Mouse (Mus musculus) liver, embryonic 12.5 days (tissue): Measurements from ENCODE around the gene Qrfp. TPM values are rescaled to one million over a fixed set of nuclear protein-coding genes. Genes with fewer than 3 reads are reported as not detected.

Experiments used
- ATAC-seq: fragments of 200-750 bp; cut with Nextera tagmentation; 2 replicates; pipeline ENCODE4 v1.8.0; 2017; ENCODE audit warnings: moderate number of reproducible peaks, mild to moderate bottlenecking, moderate library complexity
- H3K27ac ChIP-seq: fragments of 300-500 bp; sonication (generic); 2 replicates; pipeline ENCODE4 v1.5.1; 2016; ENCODE audit warnings: mild to moderate bottlenecking
- H3K27me3 ChIP-seq: fragments of 300-500 bp; sonication (generic); replicated peaks from 2 replicates; pipeline ENCODE4 v1.6.1; 2016; ENCODE audit warnings: mild to moderate bottlenecking, moderate library complexity
- H3K36me3 ChIP-seq: fragments of 300-500 bp; sonication (generic); 2 replicates; pipeline ENCODE4 v1.6.1; 2016; ENCODE audit warnings: mild to moderate bottlenecking, moderate library complexity
- H3K4me1 ChIP-seq: fragments of 300-500 bp; sonication (generic); 2 replicates; pipeline ENCODE4 v1.6.1; 2016
- H3K4me2 ChIP-seq: fragments of 300-500 bp; sonication (generic); 2 replicates; pipeline ENCODE4 v1.6.1; 2016; ENCODE audit warnings: mild to moderate bottlenecking, moderate library complexity
- H3K4me3 ChIP-seq: fragments of 300-500 bp; sonication (generic); 2 replicates; pipeline ENCODE4 v1.5.1; 2016; ENCODE audit warnings: mild to moderate bottlenecking, moderate library complexity
- H3K9ac ChIP-seq: fragments of 300-500 bp; sonication (generic); 2 replicates; pipeline ENCODE4 v1.6.1; 2016; ENCODE audit warnings: mild to moderate bottlenecking, moderate library complexity
- H3K9me3 ChIP-seq: fragments of 300-500 bp; sonication (generic); replicated peaks from 2 replicates; pipeline ENCODE4 v1.6.1; 2016; ENCODE audit warnings: mild to moderate bottlenecking, moderate library complexity
- WGBS: fragments of 180-500 bp; shearing (Covaris S2); methylation state at CpG from one replicate; pipeline ENCODE4 v1.1.7; 2016; ENCODE audit not compliant: insufficient replicate concordance; 5-methylcytosine and 5-hydroxymethylcytosine counted together
- polyA plus RNA-seq: library from polyadenylated mRNA; unstranded; fragments of >200 nt; fragmentation: Nextera tagmentation; extraction: Ambion mirVana; gene quantifications from 2 replicates; pipeline ENCODE4 v1.2.1, GENCODE M21; 2016

The Qrfp gene
- polyA plus RNA-seq, 1 experiment from 2014 or later: 0.04 TPM

DNA sequence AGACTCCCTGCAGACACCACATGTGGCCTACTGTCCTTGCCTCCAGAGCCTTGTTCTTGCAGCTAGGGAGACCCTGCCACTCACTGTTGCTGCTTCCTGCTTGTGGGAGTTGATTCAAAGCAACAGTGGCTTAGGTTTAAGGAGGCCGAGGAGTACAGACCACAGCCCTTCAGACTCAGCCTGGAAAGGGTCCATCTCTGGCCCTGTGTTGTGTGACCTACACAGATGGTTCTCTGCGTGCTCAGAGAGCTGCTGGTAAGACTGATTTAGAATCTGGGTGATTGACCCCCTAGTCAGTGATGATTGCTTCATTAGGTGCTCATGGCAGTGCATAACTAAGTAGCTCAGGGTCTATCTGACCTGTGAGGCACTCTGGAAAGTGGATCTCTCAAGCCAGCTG lies 21.2 kb downstream of the Qrfp start:
- no peaks in the 10 kb centered on the region for H3K9me3 ChIP-seq
- no peak overlapping the region for H3K4me3 ChIP-seq
- H3K9ac ChIP-seq: no peak overlapping the region
- no peak for ATAC-seq
- H3K4me1 ChIP-seq: no peaks in the 10 kb centered on the region
- H3K36me3 ChIP-seq: peaks cover 94% of the 10 kb centered on the region
- H3K4me2 ChIP-seq: no peak overlapping the region
- 89% methylated on average over 2 of the region's 2 CpGs for WGBS
- H3K27me3 ChIP-seq: no peaks in the 10 kb centered on the region
- H3K27ac ChIP-seq: no peak overlapping the region

GRCm38 (mm10) chr2:31788227-31788626 lies 22.2 kb downstream of the Qrfp start:
- H3K9me3 ChIP-seq: no peaks in the 10 kb centered on the region
- no peak overlapping the region for H3K27ac ChIP-seq
- H3K4me3 ChIP-seq: no peak overlapping the region
- WGBS: 80% methylated on average over 3 of the region's 3 CpGs
- no peaks in the 10 kb centered on the region for H3K27me3 ChIP-seq
- H3K4me2 ChIP-seq: no peak overlapping the region
- ATAC-seq: no peak
- H3K4me1 ChIP-seq: no peaks in the 10 kb centered on the region
- H3K9ac ChIP-seq: no peak overlapping the region
- peaks cover 94% of the 10 kb centered on the region for H3K36me3 ChIP-seq

DNA sequence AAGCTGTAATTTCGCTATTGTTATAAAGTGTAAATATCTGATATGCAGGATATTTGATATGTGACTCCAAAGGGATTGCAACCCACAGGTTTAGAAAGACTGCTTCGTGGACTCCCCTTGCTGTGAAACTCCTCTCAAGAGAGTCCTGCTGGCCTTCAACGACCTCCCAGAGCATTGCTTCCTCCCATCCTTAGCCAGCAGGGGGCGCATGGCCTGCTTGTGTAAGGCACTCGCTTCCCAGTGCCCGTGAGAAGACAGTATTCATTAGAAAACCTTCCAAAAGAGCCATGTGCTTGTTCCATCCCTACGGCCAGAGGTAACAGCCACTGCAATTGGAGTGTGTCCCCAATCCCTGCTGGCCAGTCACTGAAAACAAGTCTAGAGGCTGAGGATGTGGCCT lies 23.4 kb downstream of the Qrfp start:
- 20% methylated on average over 7 of the region's 7 CpGs for WGBS
- H3K9me3 ChIP-seq: no peaks in the 10 kb centered on the region
- no peaks in the 10 kb centered on the region for H3K27me3 ChIP-seq
- H3K4me2 ChIP-seq: no peak overlapping the region
- H3K4me1 ChIP-seq: no peaks in the 10 kb centered on the region
- H3K27ac ChIP-seq: no peak overlapping the region
- ATAC-seq: no peak
- peaks cover 93% of the 10 kb centered on the region for H3K36me3 ChIP-seq
- no peak overlapping the region for H3K4me3 ChIP-seq
- no peak overlapping the region for H3K9ac ChIP-seq

DNA sequence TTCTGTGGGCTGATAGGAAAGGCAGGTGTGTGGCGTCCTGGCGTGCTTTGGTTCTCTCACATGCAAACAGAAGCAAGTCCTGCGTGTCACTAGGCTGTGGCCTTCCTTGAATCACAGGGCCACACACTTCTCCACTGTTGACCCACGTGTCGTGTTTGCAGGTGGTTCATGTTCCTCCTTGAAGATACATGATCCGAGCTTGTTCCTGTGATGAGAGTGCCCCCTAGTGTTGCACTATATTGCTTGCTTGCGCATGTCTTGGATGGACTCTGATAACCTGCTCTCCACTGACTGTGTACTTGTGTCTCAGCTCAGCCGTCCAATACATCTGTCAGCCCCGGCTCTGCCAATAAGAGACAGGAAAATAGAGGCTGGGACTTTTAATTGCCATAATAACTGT lies 25.3 kb downstream of the Qrfp start:
- Histone ChIP-seq H3K9me3 (no peaks in the 10 kb centered on the region), H3K4me3 (no peak overlapping the region), H3K4me2 (no peak overlapping the region), H3K27ac (no peak overlapping the region), H3K9ac (no peak overlapping the region), H3K36me3 (peaks cover 93% of the 10 kb centered on the region), H3K27me3 (no peaks in the 10 kb centered on the region), H3K4me1 (no peaks in the 10 kb centered on the region)
- 0 out of 2 replicates have a peak, but pooled peaks have one; percentile 9 for ATAC-seq
- 45% methylated on average over 9 of the region's 9 CpGs for WGBS

DNA sequence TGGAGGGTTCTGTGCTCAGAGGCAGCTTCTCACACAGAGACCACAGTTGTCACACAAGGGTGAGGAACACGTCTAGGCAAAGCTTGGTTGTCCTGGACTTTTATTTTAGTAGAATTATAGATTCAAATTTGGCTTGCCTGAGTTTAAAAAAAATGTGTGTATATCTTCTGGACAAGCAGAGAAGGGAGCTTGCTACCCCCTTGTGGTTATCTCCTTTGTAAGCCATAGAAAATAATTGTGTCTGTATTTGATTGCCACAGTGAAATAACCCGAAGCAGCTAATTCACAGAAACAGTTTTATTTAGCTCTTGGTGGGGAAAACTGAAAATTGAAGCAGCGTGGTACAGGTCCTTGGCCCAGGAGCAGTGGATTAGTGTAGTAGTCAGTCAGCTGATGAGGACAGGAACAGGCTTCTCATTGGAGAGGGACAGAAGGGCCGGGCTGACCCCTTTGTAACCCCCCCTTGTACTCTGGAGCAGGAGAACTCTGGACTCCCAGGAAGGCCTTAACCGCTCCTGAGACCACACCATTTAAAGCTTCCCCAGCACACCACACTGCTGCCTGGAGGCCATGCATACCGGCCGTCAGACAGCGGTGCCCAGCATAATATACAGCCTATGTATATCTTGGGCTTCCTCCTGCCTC lies 27.3 kb downstream of the Qrfp start:
- Histone ChIP-seq H3K9me3 (no peaks in the 10 kb centered on the region), H3K9ac (no peak overlapping the region), H3K4me3 (no peak overlapping the region), H3K27ac (no peak overlapping the region), H3K4me1 (no peaks in the 10 kb centered on the region), H3K27me3 (no peaks in the 10 kb centered on the region), H3K4me2 (no peak overlapping the region), H3K36me3 (peaks cover 93% of the 10 kb centered on the region)
- WGBS: 74% methylated on average over 8 of the region's 8 CpGs
- no peak for ATAC-seq

DNA sequence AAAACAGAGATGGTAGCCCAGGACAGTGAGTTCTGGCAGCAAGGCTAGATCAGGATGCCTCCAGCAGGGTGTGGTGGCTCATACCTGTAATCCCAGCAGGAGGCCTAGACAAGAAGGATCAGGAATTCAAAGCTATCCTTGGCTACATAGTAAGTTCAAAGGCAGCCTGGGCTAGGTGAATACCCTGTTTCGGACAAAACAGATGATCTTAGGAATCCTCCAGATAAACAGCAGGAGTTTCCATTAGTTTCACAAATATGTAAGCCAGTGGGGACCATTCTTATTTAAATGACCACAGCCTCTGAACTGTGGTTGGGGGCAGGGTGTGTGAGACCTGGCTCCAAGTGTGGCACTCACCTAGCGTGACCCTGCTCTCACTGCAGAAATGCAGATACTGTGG lies 31.1 kb downstream of the Qrfp start:
- no peaks in the 10 kb centered on the region for H3K9me3 ChIP-seq
- no peak overlapping the region for H3K4me3 ChIP-seq
- H3K4me2 ChIP-seq: no peak overlapping the region
- 84% methylated on average over 2 of the region's 2 CpGs for WGBS
- no peak overlapping the region for H3K9ac ChIP-seq
- H3K36me3 ChIP-seq: peaks cover 79% of the 10 kb centered on the region
- H3K27me3 ChIP-seq: no peaks in the 10 kb centered on the region
- H3K27ac ChIP-seq: no peak overlapping the region
- ATAC-seq: no peak
- H3K4me1 ChIP-seq: no peaks in the 10 kb centered on the region

- Histone ChIP-seq H3K4me3 (no peak overlapping the region), H3K9ac (no peak overlapping the region), H3K4me1 (peaks cover 7% of the 10 kb centered on the region; the same call in 1 of the 2 replicates), H3K9me3 (no peaks in the 10 kb centered on the region), H3K27me3 (no peaks in the 10 kb centered on the region), H3K27ac (no peak overlapping the region), H3K4me2 (no peak overlapping the region), H3K36me3 (peaks cover 60% of the 10 kb centered on the region)
- 77% methylated on average over 3 of the region's 3 CpGs for WGBS
- ATAC-seq: no peak
These were observed 33.9 kb downstream of the Qrfp start for GRCm38 (mm10) chr2:31776479-31776878.

DNA sequence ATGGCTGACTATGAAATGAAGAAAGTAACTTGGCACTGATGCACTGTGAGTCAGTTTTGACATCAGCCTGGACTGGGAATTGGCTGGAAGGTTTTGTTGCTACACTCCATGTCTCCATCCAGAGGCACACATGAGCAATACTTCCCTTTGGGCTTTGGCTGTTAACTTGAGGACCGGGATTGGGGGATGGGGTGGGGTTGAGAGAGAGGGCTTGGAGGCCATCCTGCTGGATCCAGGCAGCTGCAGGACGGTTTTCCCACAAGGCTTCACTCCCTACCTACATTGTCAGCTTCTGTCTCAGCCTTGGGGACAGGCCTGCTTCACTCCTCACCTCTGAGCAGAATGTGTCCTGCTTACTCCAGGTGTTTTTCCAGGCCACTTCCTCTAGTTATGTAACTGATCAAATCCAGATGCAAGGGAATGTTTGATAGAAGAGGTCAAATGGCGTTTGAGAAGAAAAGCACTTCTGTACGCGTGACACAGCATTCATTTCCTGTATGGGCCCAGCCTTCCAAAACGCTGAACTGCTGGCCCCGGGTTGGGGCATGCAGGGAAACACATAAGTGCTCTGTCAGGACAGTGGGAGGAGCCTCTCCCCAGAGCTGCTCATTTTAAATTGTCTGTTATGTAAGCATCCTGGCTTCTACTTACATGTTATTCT lies 39.5 kb downstream of the Qrfp start:
- Histone ChIP-seq H3K27me3 (no peaks in the 10 kb centered on the region), H3K4me1 (peaks cover 54% of the 10 kb centered on the region), H3K36me3 (peaks cover 14% of the 10 kb centered on the region; the same call in 1 of the 2 replicates), H3K9ac (0 out of 2 replicates have a peak overlapping the region, but pooled peaks have one; percentile 15), H3K9me3 (no peaks in the 10 kb centered on the region), H3K27ac (peak overlapping the region; percentile 72; the same call in 1 of the 2 replicates), H3K4me3 (no peak overlapping the region), H3K4me2 (peak overlapping the region; percentile 28)
- 27% methylated on average over 7 of the region's 7 CpGs for WGBS
- no peak; the same call in 1 of the 2 replicates for ATAC-seq

GRCm38 (mm10) chr2:31769631-31770111 lies 40.7 kb downstream of the Qrfp start:
- no peak overlapping the region for H3K4me3 ChIP-seq
- WGBS: 29% methylated on average over 6 of the region's 6 CpGs
- peaks cover 9% of the 10 kb centered on the region; the same call in 1 of the 2 replicates for H3K36me3 ChIP-seq
- H3K4me1 ChIP-seq: peaks cover 67% of the 10 kb centered on the region
- ATAC-seq: no peak
- H3K27me3 ChIP-seq: no peaks in the 10 kb centered on the region
- H3K9me3 ChIP-seq: no peaks in the 10 kb centered on the region
- no peak overlapping the region; the same call in 1 of the 2 replicates for H3K4me2 ChIP-seq
- H3K27ac ChIP-seq: peak overlapping the region; percentile 72
- no peak overlapping the region for H3K9ac ChIP-seq

DNA sequence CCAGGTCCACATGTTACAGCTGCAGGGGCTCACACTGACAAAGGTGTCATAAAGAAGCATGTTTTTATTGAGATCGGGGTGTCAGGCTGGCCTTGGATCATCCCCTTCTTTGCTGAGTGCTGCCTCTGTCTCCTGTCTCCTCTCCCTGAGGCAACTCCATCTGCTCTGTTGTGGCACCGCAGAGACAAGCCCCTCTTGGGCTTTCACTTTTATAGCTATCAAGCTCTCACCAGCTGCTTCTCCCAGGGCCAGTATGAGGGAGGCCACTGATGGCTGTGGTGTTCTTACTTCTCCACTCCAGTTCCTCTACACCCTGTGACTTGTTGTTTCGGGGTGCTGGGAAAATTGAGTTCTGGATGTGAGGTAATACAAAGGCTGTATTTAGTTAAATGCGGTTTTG lies 41.3 kb downstream of the Qrfp start:
- Histone ChIP-seq H3K4me3 (no peak overlapping the region), H3K36me3 (peaks cover 5% of the 10 kb centered on the region; the same call in 1 of the 2 replicates), H3K4me1 (peaks cover 71% of the 10 kb centered on the region), H3K27ac (peak overlapping the region; percentile 72), H3K27me3 (no peaks in the 10 kb centered on the region), H3K9ac (peak overlapping the region; percentile 13; the same call in 1 of the 2 replicates), H3K4me2 (peak overlapping the region; percentile 31), H3K9me3 (no peaks in the 10 kb centered on the region)
- no peak for ATAC-seq
- 39% methylated on average over 4 of the region's 4 CpGs for WGBS

DNA sequence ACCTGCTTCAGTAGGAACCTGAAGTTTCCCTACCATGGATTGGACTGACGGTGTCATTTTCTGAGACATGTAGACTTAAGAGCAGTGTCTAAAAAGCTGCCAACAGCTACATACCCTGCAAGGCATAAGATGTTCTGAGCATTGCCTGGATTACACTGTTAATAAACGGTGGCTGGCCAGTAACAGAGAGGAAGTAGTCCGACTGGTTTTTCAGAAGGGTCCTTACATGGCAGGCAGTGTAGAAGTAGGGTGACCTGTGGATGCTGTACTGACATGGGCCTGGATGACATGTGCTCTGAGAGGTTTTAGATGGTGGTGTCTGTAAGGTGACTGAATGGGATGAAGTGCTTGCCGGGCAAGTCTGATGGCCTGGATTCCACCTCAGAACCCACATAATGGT lies 42.6 kb downstream of the Qrfp start:
- Histone ChIP-seq H3K4me2 (no peak overlapping the region), H3K36me3 (no peaks in the 10 kb centered on the region), H3K27me3 (no peaks in the 10 kb centered on the region), H3K9ac (no peak overlapping the region), H3K27ac (no peak overlapping the region), H3K4me3 (no peak overlapping the region), H3K4me1 (peaks cover 80% of the 10 kb centered on the region), H3K9me3 (no peaks in the 10 kb centered on the region)
- no peak for ATAC-seq
- 63% methylated on average over 4 of the region's 4 CpGs for WGBS

- ATAC-seq: no peak
- H3K9me3 ChIP-seq: no peaks in the 10 kb centered on the region
- no peak overlapping the region for H3K4me3 ChIP-seq
- H3K27me3 ChIP-seq: no peaks in the 10 kb centered on the region
- no peak overlapping the region for H3K27ac ChIP-seq
- peaks cover 86% of the 10 kb centered on the region for H3K4me1 ChIP-seq
- WGBS: 83% methylated on average over 6 of the region's 6 CpGs
- H3K9ac ChIP-seq: no peak overlapping the region
- H3K4me2 ChIP-seq: no peak overlapping the region
- no peaks in the 10 kb centered on the region for H3K36me3 ChIP-seq
These were observed 43.3 kb downstream of the Qrfp start for GRCm38 (mm10) chr2:31767104-31767503.
